Mouse (Mus musculus) thymus, adult 2 months (tissue): ENCODE measurements around the gene Dnah2.

ENCODE experiments used
- CTCF ChIP-seq: fragments of 200-500 bp; IDR thresholded peaks from 2 replicates; pipeline ENCODE4 v1.5.1; 2012; ENCODE audit warnings: mild to moderate bottlenecking, control low read depth, low read length, moderate library complexity, borderline replicate concordance; ENCODE audit not compliant: control insufficient read depth, poor library complexity, insufficient read depth; ENCODE audit errors: extremely low read depth
- POLR2A ChIP-seq: fragments of 200-500 bp; IDR thresholded peaks from 2 replicates; pipeline ENCODE4 v1.6.1; 2012; ENCODE audit warnings: mild to moderate bottlenecking, low read length, control low read depth, moderate library complexity; ENCODE audit not compliant: control insufficient read depth, poor library complexity, insufficient read depth; ENCODE audit errors: extremely low read depth

DNA sequence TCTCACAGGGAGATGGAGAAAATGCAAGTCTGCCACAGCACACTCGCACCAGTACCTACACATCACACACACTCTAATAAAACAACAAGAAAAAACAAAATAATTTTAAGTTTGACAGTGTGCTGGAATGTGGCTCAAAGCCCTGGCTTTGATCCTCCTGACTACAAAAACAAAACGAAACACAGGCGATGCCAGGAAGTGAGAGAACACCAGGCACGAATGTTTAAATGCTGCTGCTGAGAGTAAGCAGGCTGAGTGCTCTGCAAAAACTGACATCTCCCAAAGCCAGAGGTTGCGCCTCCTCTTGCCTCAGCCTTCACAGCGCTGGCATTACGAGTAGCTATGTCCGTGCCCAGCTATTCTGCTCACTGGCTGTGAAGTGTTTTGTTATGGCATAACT is 16.2 kb upstream of the Dnah2 start:
- TF ChIP-seq CTCF (no peak), POLR2A (no peak)
